ENCODE assay signal across 12 mouse cellular contexts in the genomic region with DNA sequence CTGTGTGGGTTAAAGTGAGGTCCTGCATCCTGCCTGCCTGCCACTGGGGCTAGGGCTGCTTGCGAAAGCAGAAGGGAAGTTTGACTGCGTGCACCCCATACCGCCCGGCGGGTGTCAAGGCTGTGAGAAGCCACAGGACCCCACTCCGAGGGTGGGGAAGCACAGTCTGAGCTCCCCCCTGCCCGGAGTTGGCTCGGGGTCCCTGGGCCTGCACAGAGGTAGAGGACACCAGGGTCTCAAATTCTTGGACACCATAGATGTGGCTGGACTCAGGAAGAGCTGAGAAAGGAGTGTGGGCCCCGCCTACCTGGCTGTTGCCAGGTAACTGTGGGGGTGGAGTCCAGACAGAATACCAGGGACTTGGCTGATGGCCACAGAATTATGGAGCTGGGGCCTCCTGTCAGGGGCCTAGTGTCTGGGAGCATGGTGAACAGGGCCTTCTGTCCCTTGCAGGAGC.
A peak's percentile ranks its signal among the peaks of the same experiment; 100 is the strongest.
DNase-seq lines count a peak whose midpoint lies in the region; ATAC-seq lines count a peak whose summit lies in the region.
"Had no signal": no experiment of that assay in that cellular context is flagged by ENCODE, and none has a peak within 500 bp of the region (broad histone marks: within the 10 kb centered on the region; RNA-seq: fewer than 3 reads in every experiment).

No protein-coding gene starts in this region.

- no peak overlapping the region for H3K4me3 ChIP-seq in hindbrain, embryonic 14.5 days (replicated peaks; ENCODE audit: low read length)
- no peak overlapping the region for H3K4me3 ChIP-seq in hindbrain, embryonic 10.5 days
- no peak overlapping the region for H3K4me3 ChIP-seq in midbrain, embryonic 13.5 days (replicated peaks)
- H3K4me3 ChIP-seq in midbrain, embryonic 10.5 days, result no peak overlapping the region
- no peak overlapping the region for H3K4me3 ChIP-seq in embryonic facial prominence, embryonic 15.5 days (replicated peaks)
- H3K4me3 ChIP-seq in stomach, embryonic 16.5 days (replicated peaks; ENCODE audit: low read length), result no peak overlapping the region
- H3K4me3 ChIP-seq: neural tube, embryonic 13.5 days had no signal

- no peak overlapping the region for H3K27ac ChIP-seq in hindbrain, embryonic 14.5 days
- no peak overlapping the region for H3K27ac ChIP-seq in hindbrain, embryonic 10.5 days
- H3K27ac ChIP-seq in midbrain, embryonic 13.5 days, result no peak overlapping the region
- no peak overlapping the region for H3K27ac ChIP-seq in midbrain, embryonic 10.5 days (replicated peaks)
- no peak overlapping the region for H3K27ac ChIP-seq in embryonic facial prominence, embryonic 15.5 days (replicated peaks)
- H3K27ac ChIP-seq in stomach, embryonic 16.5 days (ENCODE audit: low read length), result no peak overlapping the region
- H3K27ac ChIP-seq: neural tube, embryonic 13.5 days had no signal

- H3K4me1 ChIP-seq in hindbrain, embryonic 14.5 days (replicated peaks; ENCODE audit: control insufficient read depth, insufficient read depth, low read length), result no peaks in the 10 kb centered on the region
- peaks cover 7% of the 10 kb centered on the region; the same call in 1 of the 2 replicates for H3K4me1 ChIP-seq in hindbrain, embryonic 10.5 days (replicated peaks)
- no peaks in the 10 kb centered on the region for H3K4me1 ChIP-seq in midbrain, embryonic 13.5 days (replicated peaks)
- peaks cover 6% of the 10 kb centered on the region for H3K4me1 ChIP-seq in midbrain, embryonic 10.5 days
- 0 out of 2 replicates have a peak, but pooled peaks cover 3% of the 10 kb centered on the region for H3K4me1 ChIP-seq in embryonic facial prominence, embryonic 15.5 days
- H3K4me1 ChIP-seq in stomach, embryonic 16.5 days (ENCODE audit: control insufficient read depth, insufficient read depth, low read length), result 0 out of 2 replicates have a peak, but pooled peaks cover 2% of the 10 kb centered on the region
- H3K4me1 ChIP-seq: neural tube, embryonic 13.5 days had no signal

- no peak for DNase-seq in hindbrain, embryonic 14.5 days (ENCODE audit: low spot score)
- no peak for DNase-seq in hindbrain, embryonic 10.5 days (ENCODE audit: low spot score)
- DNase-seq in midbrain, embryonic 10.5 days (ENCODE audit: low spot score), result no peak
- DNase-seq in T-cell, adult 2 months (ENCODE audit: low spot score), result no peak
- DNase-seq: cerebellum, postnatal 14 days; lung, postnatal 10 days; right cerebral cortex, postnatal 4 days had no signal

- H3K36me3 ChIP-seq in hindbrain, embryonic 14.5 days (replicated peaks; ENCODE audit: control insufficient read depth, insufficient read depth), result no peaks in the 10 kb centered on the region
- no peaks in the 10 kb centered on the region for H3K36me3 ChIP-seq in hindbrain, embryonic 10.5 days
- no peaks in the 10 kb centered on the region for H3K36me3 ChIP-seq in midbrain, embryonic 13.5 days
- H3K36me3 ChIP-seq in midbrain, embryonic 10.5 days, result no peaks in the 10 kb centered on the region
- H3K36me3 ChIP-seq in embryonic facial prominence, embryonic 15.5 days, result no peaks in the 10 kb centered on the region
- no peaks in the 10 kb centered on the region for H3K36me3 ChIP-seq in stomach, embryonic 16.5 days (ENCODE audit: control insufficient read depth, insufficient read depth, low read length)
- H3K36me3 ChIP-seq: G1E; neural tube, embryonic 13.5 days had no signal

- no peak overlapping the region for H3K4me2 ChIP-seq in hindbrain, embryonic 14.5 days (replicated peaks)
- no peak overlapping the region for H3K4me2 ChIP-seq in midbrain, embryonic 13.5 days (replicated peaks)
- H3K4me2 ChIP-seq in embryonic facial prominence, embryonic 15.5 days (replicated peaks), result no peak overlapping the region
- no peak overlapping the region for H3K4me2 ChIP-seq in stomach, embryonic 16.5 days (ENCODE audit: low read depth, low read length)
- H3K4me2 ChIP-seq: neural tube, embryonic 13.5 days had no signal

- peak; percentile 64; the same call in 1 of the 2 replicates for ATAC-seq in hindbrain, embryonic 14.5 days (ENCODE audit: low FRiP score)
- 0 out of 2 replicates have a peak, but pooled peaks have one; percentile 24 for ATAC-seq in midbrain, embryonic 13.5 days
- 0 out of 2 replicates have a peak, but pooled peaks have one; percentile 34 for ATAC-seq in embryonic facial prominence, embryonic 15.5 days (ENCODE audit: insufficient number of reproducible peaks, low FRiP score, low TSS enrichment, low read depth)
- peak; percentile 74; the same call in 1 of the 2 replicates for ATAC-seq in stomach, embryonic 16.5 days (ENCODE audit: insufficient read depth, low FRiP score)

- no peak overlapping the region for H3K9ac ChIP-seq in hindbrain, embryonic 14.5 days
- no peak overlapping the region for H3K9ac ChIP-seq in midbrain, embryonic 13.5 days (replicated peaks)
- H3K9ac ChIP-seq in embryonic facial prominence, embryonic 15.5 days, result no peak overlapping the region
- H3K9ac ChIP-seq in stomach, embryonic 16.5 days (ENCODE audit: low read length), result no peak overlapping the region
- H3K9ac ChIP-seq: neural tube, embryonic 13.5 days had no signal

- H3K9me3 ChIP-seq in hindbrain, embryonic 14.5 days (ENCODE audit: control insufficient read depth, low read length), result no peaks in the 10 kb centered on the region
- H3K9me3 ChIP-seq in hindbrain, embryonic 10.5 days, result no peaks in the 10 kb centered on the region
- H3K9me3 ChIP-seq in midbrain, embryonic 13.5 days, result no peaks in the 10 kb centered on the region
- no peaks in the 10 kb centered on the region for H3K9me3 ChIP-seq in midbrain, embryonic 10.5 days (replicated peaks)
- no peaks in the 10 kb centered on the region for H3K9me3 ChIP-seq in embryonic facial prominence, embryonic 15.5 days (replicated peaks)
- no peaks in the 10 kb centered on the region for H3K9me3 ChIP-seq in stomach, embryonic 16.5 days (replicated peaks; ENCODE audit: control insufficient read depth, low read length)
- H3K9me3 ChIP-seq: G1E; neural tube, embryonic 13.5 days had no signal

- H3K27me3 ChIP-seq in hindbrain, embryonic 14.5 days (ENCODE audit: control insufficient read depth, insufficient read depth, low read length), result no peaks in the 10 kb centered on the region
- H3K27me3 ChIP-seq in hindbrain, embryonic 10.5 days (ENCODE audit: insufficient read depth, poor library complexity, severe bottlenecking), result no peaks in the 10 kb centered on the region
- H3K27me3 ChIP-seq in midbrain, embryonic 13.5 days, result no peaks in the 10 kb centered on the region
- H3K27me3 ChIP-seq in midbrain, embryonic 10.5 days (ENCODE audit: low read depth, poor library complexity, severe bottlenecking), result no peaks in the 10 kb centered on the region
- H3K27me3 ChIP-seq in embryonic facial prominence, embryonic 15.5 days, result no peaks in the 10 kb centered on the region
- no peaks in the 10 kb centered on the region for H3K27me3 ChIP-seq in stomach, embryonic 16.5 days (ENCODE audit: control insufficient read depth, insufficient read depth, low read length)
- H3K27me3 ChIP-seq: neural tube, embryonic 13.5 days had no signal

- 41% methylated on average over 9 of the region's 9 CpGs for WGBS in hindbrain, embryonic 14.5 days
- 45% methylated on average over 9 of the region's 9 CpGs for WGBS in hindbrain, embryonic 10.5 days
- WGBS in midbrain, embryonic 13.5 days, result 49% methylated on average over 9 of the region's 9 CpGs
- 42% methylated on average over 9 of the region's 9 CpGs for whole genome bisulfite sequencing in midbrain, embryonic 10.5 days
- 41% methylated on average over 9 of the region's 9 CpGs for WGBS in embryonic facial prominence, embryonic 15.5 days
- 41% methylated on average over 9 of the region's 9 CpGs for WGBS in stomach, embryonic 16.5 days

Comparison
In these comparisons a context has a peak if more than half of its experiments do, and no peak if none do; other contexts are left out.
1. ATAC-seq: peak in every context shown above with its lines; median percentile 74 in stomach, embryonic 16.5 days; 64 in hindbrain, embryonic 14.5 days; 34 in embryonic facial prominence, embryonic 15.5 days; 24 in midbrain, embryonic 13.5 days.